Mouse (Mus musculus) heart, postnatal 0 days (tissue): ENCODE results near the gene Trmt61a.
"Not testable (repeated sequence)": the region's sequence is repeated elsewhere in the genome, so short reads cannot be mapped to it uniquely, and the experiment has no call there.

ENCODE experiments used
- CTCF ChIP-seq: IDR thresholded peaks from 2 replicates; pipeline ENCODE4 v1.5.1; 2016; ENCODE audit warnings: antibody characterized with exemption, control low read depth, low read depth
- EP300 ChIP-seq: IDR thresholded peaks from 2 replicates; pipeline ENCODE4 v1.6.1; 2016; ENCODE audit warnings: antibody characterized with exemption, low read depth

DNA sequence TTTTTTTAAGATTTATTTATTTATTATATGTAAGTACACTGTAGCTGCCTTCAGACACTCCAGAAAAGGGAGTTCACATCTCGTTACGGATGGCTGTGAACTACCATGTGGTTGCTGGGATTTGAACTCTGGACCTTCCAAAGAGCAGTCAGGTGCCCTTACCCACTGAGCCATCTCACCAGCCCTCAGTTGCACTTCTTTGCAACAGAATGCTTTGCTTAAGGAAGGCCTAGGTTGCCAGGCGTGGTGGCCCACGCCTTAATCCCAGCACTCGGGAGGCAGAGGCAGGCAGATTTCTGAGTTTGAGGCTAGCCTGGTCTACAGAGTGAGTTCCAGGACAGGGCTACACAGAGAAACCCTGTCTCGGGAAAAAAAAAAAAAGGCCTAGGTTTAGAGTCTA lies 36.0 kb downstream of the Trmt61a start:
- TF ChIP-seq CTCF, EP300: not testable (repeated sequence)
